Mouse (Mus musculus): ENCODE data around the gene Cdip1. TPM values are rescaled to one million over a fixed set of nuclear protein-coding genes. Genes with fewer than 3 reads are reported as not detected.

Cdip1 gene
- polyA plus RNA-seq, 1 experiment from 2014 or later = 97.1 TPM

DNA sequence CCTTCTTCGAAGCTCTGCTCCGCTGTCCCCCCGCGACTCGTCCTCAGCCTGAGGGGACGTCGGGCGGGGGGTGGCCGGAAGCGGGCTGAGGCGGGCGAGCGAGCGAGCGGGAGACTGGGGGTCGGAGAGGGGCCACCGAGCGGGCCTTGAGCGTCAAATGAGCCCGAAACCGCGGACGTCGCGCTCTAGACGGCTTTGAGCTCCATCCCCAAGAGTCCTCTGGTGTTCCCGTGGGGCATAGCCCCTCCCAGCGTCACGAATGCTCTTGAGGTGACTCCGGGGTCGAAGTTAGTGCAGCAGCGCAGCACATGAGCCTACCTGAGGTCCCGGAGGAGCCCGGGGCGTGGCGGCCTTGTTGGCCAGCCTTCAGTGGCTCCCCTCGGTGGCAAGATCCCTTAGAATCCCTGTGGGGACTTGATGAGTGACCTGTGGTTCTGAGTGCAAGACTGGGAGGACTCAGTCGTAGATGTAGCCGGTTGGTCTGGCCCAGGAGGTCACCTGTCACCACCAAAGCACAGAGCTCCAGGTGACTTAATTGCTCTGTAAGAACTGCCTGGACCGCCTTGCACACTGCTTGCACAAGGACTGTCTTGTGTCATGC is 63.5 kb downstream of the Cdip1 start:
- H3K27me3 ChIP-seq = peaks cover 5% of the 10 kb centered on the region; the same call in 1 of the 2 replicates
- peak overlapping the region; percentile 85 for H3K4me3 ChIP-seq (replicated peaks)
- no peaks in the 10 kb centered on the region for H3K36me3 ChIP-seq (replicated peaks)
- peaks cover 12% of the 10 kb centered on the region for H3K4me1 ChIP-seq
- peak overlapping the region; percentile 85 for H3K9ac ChIP-seq
- H3K9me3 ChIP-seq = no peaks in the 10 kb centered on the region
- peak; percentile 65 for ATAC-seq (ENCODE audit: low FRiP score)
- peak overlapping the region; percentile 92 for H3K4me2 ChIP-seq
- peak overlapping the region; percentile 76 for H3K27ac ChIP-seq
- under 1% methylated on average over 40 of the region's 40 CpGs for WGBS

DNA sequence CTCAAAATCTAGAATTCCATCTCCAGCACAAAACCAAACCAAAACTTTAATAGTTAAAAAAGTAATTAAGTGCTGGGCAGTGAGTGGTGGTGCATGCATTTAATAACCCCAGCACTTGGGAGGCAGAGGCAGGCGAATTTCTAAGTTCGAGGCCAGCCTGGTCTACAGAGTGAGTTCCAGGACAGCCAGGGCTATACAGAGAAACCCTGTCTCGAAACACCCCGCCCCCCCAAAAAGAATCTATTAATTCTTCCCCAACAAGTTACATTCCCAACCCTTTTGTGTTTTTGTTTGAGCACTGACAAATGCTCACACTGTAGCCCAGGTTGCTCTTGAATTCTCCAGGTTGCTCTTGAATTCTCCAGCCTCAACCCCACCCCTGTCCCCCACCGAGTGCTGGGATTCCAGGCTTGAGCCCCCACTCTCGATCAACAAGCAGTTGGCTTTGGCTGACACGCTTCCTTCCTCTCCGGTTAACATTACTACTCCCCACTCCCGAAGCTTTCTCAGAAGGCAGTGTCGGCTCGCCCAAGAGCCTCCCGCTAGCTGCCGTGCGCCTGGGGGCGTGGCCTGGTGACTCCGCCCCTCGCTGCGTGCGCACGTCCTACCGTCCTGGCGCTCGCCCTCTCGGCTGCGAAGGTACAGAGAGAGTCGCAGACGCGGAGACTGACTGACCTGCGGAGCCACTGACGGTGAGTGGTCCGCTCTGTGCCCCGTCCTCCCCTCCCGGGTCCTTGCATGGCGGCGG is 64.1 kb downstream of the Cdip1 start, which contains the start of gene Hmox2:
Gene Hmox2 (plus strand): TSS at position 582 of the 748 bp plus-strand sequence.
- Histone ChIP-seq H3K9ac (peak within 1 kb of the TSS; percentile 85), H3K27me3 (peaks cover 5% of the 10 kb centered on the region; the same call in 1 of the 2 replicates), H3K27ac (peak within 1 kb of the TSS; percentile 76), H3K4me2 (peak within 1 kb of the TSS; percentile 92), H3K4me3 (replicated peaks) (peak within 1 kb of the TSS; percentile 85), H3K36me3 (replicated peaks) (no peaks in the 10 kb centered on the region), H3K4me1 (peaks cover 12% of the 10 kb centered on the region), H3K9me3 (no peaks in the 10 kb centered on the region)
- WGBS = 6% methylated on average over 35 of the region's 35 CpGs
- peak; percentile 97 for ATAC-seq (ENCODE audit: low FRiP score)

DNA sequence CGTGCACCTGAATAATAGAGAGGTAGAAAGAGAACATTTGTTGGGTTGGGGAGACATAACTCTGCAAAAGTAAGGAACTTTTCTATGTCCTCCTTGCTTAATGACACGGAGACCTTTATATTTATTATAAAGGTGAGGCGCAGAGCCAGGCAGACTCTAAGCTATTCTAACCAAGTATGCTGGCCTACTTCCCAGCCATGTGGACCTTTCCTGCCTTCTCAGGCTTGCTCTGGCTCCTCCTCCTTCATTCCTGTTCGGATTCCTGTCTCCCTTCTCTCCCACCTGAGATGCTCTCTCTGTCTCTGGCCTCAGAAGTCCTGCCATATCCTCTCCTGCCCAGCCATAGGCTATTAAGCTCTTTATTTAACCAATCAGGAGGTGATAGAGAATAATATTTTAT is 64.8 kb downstream of the Cdip1 start:
- H3K4me1 ChIP-seq = peaks cover 12% of the 10 kb centered on the region
- no peak overlapping the region for H3K4me3 ChIP-seq (replicated peaks)
- no peak for ATAC-seq (ENCODE audit: low FRiP score)
- H3K4me2 ChIP-seq = no peak overlapping the region
- no peaks in the 10 kb centered on the region for H3K9me3 ChIP-seq
- H3K27ac ChIP-seq = no peak overlapping the region
- no peaks in the 10 kb centered on the region for H3K36me3 ChIP-seq (replicated peaks)
- no peak overlapping the region for H3K9ac ChIP-seq
- peaks cover 5% of the 10 kb centered on the region; the same call in 1 of the 2 replicates for H3K27me3 ChIP-seq
- 79% methylated on average over 4 of the region's 4 CpGs for WGBS

DNA sequence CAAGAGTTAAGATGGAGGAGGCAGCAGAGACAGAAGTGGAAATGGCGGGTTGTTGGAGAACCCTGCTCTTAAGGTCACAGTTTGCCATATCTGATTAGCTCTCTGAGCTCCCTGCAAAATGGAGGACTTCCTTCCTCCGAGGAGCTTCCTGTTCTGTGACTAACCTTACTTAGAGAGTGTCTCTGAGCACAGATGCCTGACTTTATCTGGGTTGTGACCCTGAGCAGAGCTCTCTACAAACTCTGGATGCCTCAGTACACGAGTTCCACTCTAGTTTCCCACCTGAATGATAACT is 67.2 kb downstream of the Cdip1 start:
- no peak overlapping the region for H3K27ac ChIP-seq
- 76% methylated on average over 3 of the region's 3 CpGs for WGBS
- peaks cover 5% of the 10 kb centered on the region; the same call in 1 of the 2 replicates for H3K27me3 ChIP-seq
- no peaks in the 10 kb centered on the region for H3K36me3 ChIP-seq (replicated peaks)
- H3K9me3 ChIP-seq = no peaks in the 10 kb centered on the region
- no peak overlapping the region for H3K9ac ChIP-seq
- no peak for ATAC-seq (ENCODE audit: low FRiP score)
- H3K4me2 ChIP-seq = no peak overlapping the region
- no peak overlapping the region for H3K4me3 ChIP-seq (replicated peaks)
- peaks cover 17% of the 10 kb centered on the region for H3K4me1 ChIP-seq

DNA sequence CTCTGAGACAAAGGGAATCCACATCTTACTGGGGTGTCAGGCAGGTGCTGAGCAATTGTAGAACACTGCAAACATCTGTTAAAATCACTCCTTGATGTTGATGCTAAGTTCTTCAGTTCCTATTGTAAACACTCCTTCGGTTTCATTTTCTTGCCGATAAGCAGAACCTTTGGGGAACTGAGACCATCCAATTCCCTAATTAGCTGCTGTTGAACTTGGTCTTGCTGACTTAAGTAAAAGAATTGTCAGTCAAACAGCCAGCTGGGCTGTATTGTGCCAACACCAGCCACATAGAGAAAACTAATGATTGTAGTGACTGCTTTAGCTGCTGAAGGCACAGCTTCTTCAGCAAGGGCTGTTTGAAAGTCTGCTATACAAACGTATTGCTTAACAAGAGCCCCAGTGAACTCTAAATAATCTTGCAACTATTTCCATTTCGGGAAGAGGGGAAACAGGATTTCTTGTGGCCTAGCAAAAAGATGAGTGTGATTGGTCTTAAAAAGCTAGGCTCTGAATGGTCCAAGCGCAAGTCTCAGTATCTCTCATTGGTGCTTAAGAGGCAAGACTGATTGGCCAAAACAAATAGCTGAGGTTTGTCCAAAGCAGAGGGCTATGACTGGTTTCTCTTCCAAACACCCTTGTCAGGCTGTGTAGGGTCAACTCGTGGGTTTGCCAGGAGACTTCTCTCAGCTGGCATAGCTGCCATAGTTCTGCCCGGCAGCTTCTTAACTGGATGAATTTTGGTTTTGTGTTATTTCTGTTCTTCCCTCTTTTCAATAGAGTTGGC is 67.8 kb downstream of the Cdip1 start:
- no peak for ATAC-seq (ENCODE audit: low FRiP score)
- H3K27ac ChIP-seq = no peak overlapping the region
- peaks cover 22% of the 10 kb centered on the region for H3K4me1 ChIP-seq
- no peak overlapping the region for H3K9ac ChIP-seq
- no peaks in the 10 kb centered on the region for H3K36me3 ChIP-seq (replicated peaks)
- H3K4me2 ChIP-seq = no peak overlapping the region
- peaks cover 5% of the 10 kb centered on the region; the same call in 1 of the 2 replicates for H3K27me3 ChIP-seq
- no peak overlapping the region for H3K4me3 ChIP-seq (replicated peaks)
- WGBS = 73% methylated on average over 7 of the region's 7 CpGs
- no peaks in the 10 kb centered on the region for H3K9me3 ChIP-seq

DNA sequence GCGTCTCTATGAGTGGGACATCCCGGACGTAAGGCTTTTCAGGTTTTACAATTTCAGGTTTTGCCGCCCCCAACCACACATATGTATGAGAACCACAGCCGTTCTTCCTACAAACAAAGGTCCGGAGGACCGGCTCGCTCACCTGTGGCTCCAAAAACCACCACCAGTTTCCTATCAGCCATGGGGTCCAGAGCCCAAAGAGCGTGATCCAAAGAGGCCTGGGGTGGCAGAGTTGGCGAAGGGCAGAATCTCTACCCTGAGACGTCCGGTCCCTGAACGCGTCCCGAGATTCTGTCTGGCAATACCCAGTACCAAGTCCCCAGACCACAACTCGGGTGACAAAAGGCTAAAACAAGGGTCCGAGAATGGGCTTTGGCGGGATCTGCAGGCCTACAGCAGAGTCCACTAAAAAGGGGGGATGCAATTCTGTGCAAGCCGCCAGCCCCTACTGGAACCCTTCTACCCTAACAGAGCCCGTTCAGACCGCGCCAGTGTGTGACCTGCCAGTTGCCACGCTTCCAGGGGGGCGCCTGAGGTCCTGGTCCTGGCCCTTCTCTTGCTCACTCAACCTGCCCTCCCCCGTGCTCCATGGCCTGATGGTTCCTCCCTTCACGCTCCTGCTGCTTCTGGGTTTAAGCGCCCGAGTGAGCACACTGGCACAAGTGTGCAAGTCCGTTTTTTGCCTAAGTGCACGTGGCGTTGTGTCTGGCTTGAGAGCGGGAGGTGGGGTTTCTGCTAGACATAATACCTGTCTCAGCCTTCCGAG is 71.2 kb downstream of the Cdip1 start, which contains the start of gene Nmral1:
Gene Nmral1 (minus strand): TSS at position 604 of the 766 bp plus-strand sequence.
- H3K9ac ChIP-seq = peak within 1 kb of the TSS; percentile 76
- ATAC-seq (ENCODE audit: low FRiP score) = peak; percentile 93
- 13% methylated on average over 33 of the region's 33 CpGs for WGBS
- peak within 1 kb of the TSS; percentile 64 for H3K4me2 ChIP-seq
- H3K27ac ChIP-seq = peak within 1 kb of the TSS; percentile 84
- H3K9me3 ChIP-seq = no peaks in the 10 kb centered on the region
- H3K27me3 ChIP-seq = no peaks in the 10 kb centered on the region
- peak within 1 kb of the TSS; percentile 68 for H3K4me3 ChIP-seq (replicated peaks)
- peaks cover 10% of the 10 kb centered on the region for H3K4me1 ChIP-seq
- peaks cover 25% of the 10 kb centered on the region for H3K36me3 ChIP-seq (replicated peaks)

DNA sequence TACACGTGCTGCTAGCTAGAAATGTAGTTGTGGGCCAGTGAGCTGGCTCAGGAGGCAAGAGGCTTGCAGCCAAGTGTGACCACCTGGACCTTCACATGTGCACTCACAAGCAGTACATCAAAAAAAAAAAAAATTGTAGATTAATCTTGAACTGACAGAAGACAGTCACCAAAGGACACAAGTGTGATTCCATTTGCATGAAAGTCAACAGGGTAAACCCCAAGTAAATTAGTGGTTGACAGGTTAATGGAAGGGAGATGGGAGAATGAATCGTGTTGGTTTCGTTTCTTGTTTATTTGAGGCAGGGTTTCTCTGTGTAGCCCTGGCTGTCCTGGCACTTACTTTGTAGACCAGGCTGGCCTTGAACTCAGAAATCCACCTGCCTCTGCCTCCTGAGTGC is 72.2 kb downstream of the Cdip1 start:
- peak overlapping the region; percentile 64 for H3K4me2 ChIP-seq
- peak overlapping the region; percentile 76 for H3K9ac ChIP-seq
- H3K4me3 ChIP-seq (replicated peaks) = peak overlapping the region; percentile 68
- WGBS = 66% methylated on average over 3 of the region's 3 CpGs
- no peaks in the 10 kb centered on the region for H3K9me3 ChIP-seq
- ATAC-seq (ENCODE audit: low FRiP score) = no peak
- no peak overlapping the region for H3K27ac ChIP-seq
- peaks cover 10% of the 10 kb centered on the region for H3K4me1 ChIP-seq
- peaks cover 36% of the 10 kb centered on the region for H3K36me3 ChIP-seq (replicated peaks)
- no peaks in the 10 kb centered on the region for H3K27me3 ChIP-seq

DNA sequence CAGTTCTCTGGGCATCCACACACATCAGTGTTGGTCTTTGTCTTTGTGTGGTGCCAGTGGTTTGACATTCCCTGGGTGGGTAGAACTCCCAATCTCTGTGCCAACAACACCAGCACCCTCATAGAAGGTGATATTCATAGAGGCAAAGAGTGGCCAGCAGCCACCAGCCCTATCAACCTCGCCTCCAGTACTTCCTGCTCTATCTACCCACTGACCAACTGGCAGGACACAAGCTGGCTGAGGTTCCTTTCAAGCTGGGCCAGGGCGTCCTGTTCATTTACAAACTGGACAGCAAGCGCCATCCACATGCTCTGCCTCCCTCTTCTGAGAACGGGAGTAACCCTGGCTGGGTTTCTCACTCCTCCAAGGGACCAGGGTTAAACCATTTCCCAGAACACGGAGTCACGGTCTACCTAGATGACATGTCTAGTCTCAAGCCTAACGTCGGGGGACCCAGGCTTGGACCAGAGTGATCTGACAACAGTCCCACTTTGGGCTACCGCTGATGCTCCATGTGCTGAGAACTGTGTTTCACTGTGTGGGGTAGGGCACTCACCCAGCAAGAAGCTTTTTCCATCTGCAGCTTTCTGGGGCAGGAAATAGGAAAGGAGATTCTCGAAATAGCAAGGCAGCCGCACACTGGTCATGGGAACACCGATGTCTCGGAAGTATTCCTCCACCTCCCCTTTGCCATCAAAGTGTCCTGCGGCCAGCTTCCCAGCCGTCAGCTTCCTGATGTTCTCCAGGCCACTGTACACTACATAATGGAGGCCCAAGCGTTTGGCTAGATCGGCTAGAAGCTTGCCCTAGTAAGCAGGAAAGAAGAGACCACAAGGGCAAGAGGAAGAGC is 76.0 kb downstream of the Cdip1 start:
- Histone ChIP-seq H3K36me3 (replicated peaks) (peaks cover 73% of the 10 kb centered on the region), H3K9ac (no peak overlapping the region), H3K27me3 (no peaks in the 10 kb centered on the region), H3K9me3 (no peaks in the 10 kb centered on the region), H3K4me3 (replicated peaks) (no peak overlapping the region), H3K27ac (no peak overlapping the region), H3K4me1 (peaks cover 7% of the 10 kb centered on the region), H3K4me2 (no peak overlapping the region)
- 92% methylated on average over 17 of the region's 17 CpGs for WGBS
- ATAC-seq (ENCODE audit: low FRiP score) = no peak

DNA sequence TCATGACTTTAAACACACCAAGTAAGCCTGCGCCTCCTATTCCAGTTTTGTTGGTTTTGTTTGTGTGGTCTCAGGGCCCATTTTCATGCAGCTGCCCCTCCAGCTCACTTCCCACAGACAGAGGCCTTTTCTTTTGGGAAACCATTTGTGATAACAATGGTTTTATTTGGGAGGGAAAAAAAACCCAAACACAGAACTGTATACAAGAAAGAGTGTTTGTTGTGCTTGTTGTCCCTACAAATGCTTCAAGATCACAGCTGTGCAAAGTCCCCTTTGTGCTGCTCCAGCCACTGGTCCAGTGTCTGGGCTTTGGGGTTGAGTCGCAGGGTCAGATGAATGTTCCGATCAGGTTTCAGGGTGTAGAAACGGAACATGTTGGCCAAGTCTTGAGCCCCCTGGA is 78.9 kb downstream of the Cdip1 start:
- Histone ChIP-seq H3K27me3 (no peaks in the 10 kb centered on the region), H3K9me3 (no peaks in the 10 kb centered on the region), H3K4me1 (no peaks in the 10 kb centered on the region), H3K27ac (no peak overlapping the region), H3K36me3 (replicated peaks) (peaks cover 98% of the 10 kb centered on the region), H3K4me2 (no peak overlapping the region), H3K9ac (no peak overlapping the region), H3K4me3 (replicated peaks) (no peak overlapping the region)
- ATAC-seq (ENCODE audit: low FRiP score) = no peak
- WGBS = 93% methylated on average over 4 of the region's 4 CpGs

DNA sequence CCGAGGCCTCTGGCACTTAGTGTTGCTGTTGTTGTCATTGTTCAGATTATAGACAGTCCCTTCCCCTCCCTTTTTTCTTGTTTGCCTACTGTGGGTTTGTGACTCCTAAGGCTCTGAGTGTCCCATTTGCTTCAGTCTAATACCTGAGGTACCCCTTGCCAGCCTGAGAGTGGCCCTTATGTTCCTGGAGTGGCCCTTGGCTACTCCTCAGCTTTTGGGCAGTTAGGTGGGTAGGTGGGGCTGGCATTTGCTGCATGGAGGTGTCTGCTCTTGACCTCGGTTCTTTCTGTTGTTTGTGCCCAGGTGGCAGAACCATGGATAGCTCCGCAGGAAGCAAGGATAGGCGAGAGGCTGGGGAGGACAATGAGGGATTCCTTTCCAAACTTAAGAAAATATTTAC is 84.6 kb downstream of the Cdip1 start:
- no peak overlapping the region for H3K4me3 ChIP-seq (replicated peaks)
- peaks cover 92% of the 10 kb centered on the region for H3K36me3 ChIP-seq (replicated peaks)

DNA sequence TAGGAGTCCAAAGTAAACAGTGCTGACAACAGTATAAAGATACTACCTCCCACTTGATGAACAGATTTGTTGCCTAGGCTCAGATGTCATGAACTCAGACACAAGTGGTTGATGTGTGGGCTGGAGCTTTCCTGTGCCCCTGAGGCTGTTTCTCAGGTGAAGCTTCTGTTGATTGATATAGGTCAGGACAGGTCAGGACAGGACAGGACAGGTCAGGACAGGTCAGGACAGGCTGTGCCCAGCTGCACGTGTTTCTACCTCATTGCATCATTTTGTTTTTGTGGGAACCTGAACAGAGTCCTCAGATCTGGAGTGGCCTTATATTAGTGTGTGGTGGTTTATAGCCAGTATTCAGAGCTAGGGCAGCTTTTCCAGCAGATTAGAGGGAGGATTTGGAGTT is 87.4 kb downstream of the Cdip1 start:
- H3K27me3 ChIP-seq = no peaks in the 10 kb centered on the region
- no peak for ATAC-seq (ENCODE audit: low FRiP score)
- H3K36me3 ChIP-seq (replicated peaks) = peaks cover 89% of the 10 kb centered on the region
- no peak overlapping the region for H3K27ac ChIP-seq
- H3K9me3 ChIP-seq = no peaks in the 10 kb centered on the region
- H3K9ac ChIP-seq = no peak overlapping the region
- H3K4me3 ChIP-seq (replicated peaks) = no peak overlapping the region
- 75% methylated on average over 1 of the region's 1 CpGs for WGBS
- no peaks in the 10 kb centered on the region for H3K4me1 ChIP-seq
- no peak overlapping the region for H3K4me2 ChIP-seq

More for the DNA sequence above, 84.6 kb downstream of the Cdip1 start:
- Histone ChIP-seq H3K4me1 (no peaks in the 10 kb centered on the region), H3K27me3 (no peaks in the 10 kb centered on the region), H3K9me3 (no peaks in the 10 kb centered on the region), H3K4me2 (no peak overlapping the region), H3K27ac (no peak overlapping the region), H3K9ac (no peak overlapping the region)
- 77% methylated on average over 4 of the region's 4 CpGs for WGBS
- no peak for ATAC-seq (ENCODE audit: low FRiP score)
